Mouse (Mus musculus): ENCODE measurements at regions not wholly inside any gene's neighbourhood (a gene's known extent, or its start where the extent isn't known, plus 50 kb on each side); places are given as distances from the start of the nearest gene placed in this dataset.
"Not testable (repeated sequence)": the region's sequence is repeated elsewhere in the genome, so short reads cannot be mapped to it uniquely, and the experiment has no call there.

- no peak for DNase-seq
Measured at GRCm38 (mm10) chr12:5955564-5955963, 580.1 kb upstream of the Klhl29 start.

- DNase-seq: no peak
Measured at GRCm38 (mm10) chr12:5943346-5943925, 568.0 kb upstream of the Klhl29 start.

DNA sequence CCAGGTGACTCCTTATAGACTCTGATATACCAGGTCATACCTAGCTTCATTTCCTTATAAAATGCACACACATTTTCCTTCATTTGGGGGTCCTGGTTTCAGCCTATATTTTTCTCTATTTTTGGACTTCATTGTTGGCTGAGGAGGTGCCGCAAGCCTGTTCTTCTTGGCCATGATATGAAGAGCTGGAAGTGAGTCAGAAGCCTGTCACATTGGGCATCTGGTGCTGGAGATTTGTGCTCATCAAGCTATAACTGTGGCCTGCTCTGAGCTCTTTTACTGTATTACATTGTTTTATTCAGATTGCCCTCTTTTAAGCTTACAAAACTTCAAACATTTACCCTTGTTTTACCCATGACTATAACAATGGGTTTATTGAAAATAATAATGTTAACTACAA, 545.8 kb upstream of the Klhl29 start:
- DNase-seq: no peak

GRCm38 (mm10) chr12:5918030-5918429, 542.5 kb upstream of the Klhl29 start:
- no peak for DNase-seq

GRCm38 (mm10) chr12:5906251-5906650, 530.8 kb upstream of the Klhl29 start:
- peak; percentile 5 for DNase-seq

- DNase-seq: not testable (repeated sequence)
Measured at GRCm38 (mm10) chr12:5891786-5892185, 516.3 kb upstream of the Klhl29 start.

DNA sequence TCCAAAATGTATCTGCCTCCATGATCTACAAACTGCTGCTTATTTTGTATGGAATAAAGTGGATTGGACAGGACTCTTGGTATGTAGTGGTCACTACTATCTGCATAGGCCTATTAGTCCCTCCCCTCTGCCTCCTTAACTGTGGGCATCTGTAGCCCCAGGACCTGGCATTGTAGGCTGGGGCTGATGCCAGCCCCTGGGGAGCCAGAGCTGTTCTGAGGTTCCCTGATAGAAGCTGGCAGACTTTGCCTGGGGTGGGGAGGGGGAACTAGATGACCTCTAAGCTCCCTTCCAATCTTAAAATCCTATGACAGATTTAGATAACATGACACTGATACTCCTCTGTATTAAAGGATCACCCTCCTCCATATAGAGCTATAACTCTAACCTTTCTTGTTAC, 491.2 kb upstream of the Klhl29 start:
- DNase-seq: no peak

DNA sequence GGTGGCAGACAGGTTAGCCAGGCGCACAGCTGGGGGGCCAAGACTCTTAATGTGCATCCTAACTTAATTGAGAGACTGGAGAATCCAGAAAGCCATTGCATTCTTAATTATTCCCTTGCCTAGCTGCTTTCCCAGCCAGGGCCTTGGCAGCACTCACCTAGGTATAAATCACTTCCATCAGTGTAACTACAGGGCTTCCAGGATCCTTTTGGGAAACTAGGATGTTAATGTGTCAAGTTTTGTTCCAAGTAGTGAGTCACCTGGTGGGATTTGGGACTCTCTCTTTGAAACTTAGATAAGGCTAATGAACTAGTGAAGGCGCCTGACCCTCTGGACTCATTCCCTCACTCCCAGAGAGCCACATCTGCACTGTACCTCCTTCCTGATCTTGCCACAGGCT, 484.3 kb upstream of the Klhl29 start:
- DNase-seq: no peak

GRCm38 (mm10) chr12:5856421-5856820, 480.9 kb upstream of the Klhl29 start:
- DNase-seq: no peak

- DNase-seq: no peak
Measured at GRCm38 (mm10) chr12:5810427-5810826, 434.9 kb upstream of the Klhl29 start.

- DNase-seq: no peak
Measured at GRCm38 (mm10) chr12:5810009-5810408, 434.5 kb upstream of the Klhl29 start.

GRCm38 (mm10) chr12:5807996-5808886, 432.8 kb upstream of the Klhl29 start:
- DNase-seq: no peak

- no peak for DNase-seq
Measured at GRCm38 (mm10) chr12:5805731-5806130, 430.2 kb upstream of the Klhl29 start.

GRCm38 (mm10) chr12:5793051-5793450, 417.6 kb upstream of the Klhl29 start:
- DNase-seq: peak; percentile 11

DNA sequence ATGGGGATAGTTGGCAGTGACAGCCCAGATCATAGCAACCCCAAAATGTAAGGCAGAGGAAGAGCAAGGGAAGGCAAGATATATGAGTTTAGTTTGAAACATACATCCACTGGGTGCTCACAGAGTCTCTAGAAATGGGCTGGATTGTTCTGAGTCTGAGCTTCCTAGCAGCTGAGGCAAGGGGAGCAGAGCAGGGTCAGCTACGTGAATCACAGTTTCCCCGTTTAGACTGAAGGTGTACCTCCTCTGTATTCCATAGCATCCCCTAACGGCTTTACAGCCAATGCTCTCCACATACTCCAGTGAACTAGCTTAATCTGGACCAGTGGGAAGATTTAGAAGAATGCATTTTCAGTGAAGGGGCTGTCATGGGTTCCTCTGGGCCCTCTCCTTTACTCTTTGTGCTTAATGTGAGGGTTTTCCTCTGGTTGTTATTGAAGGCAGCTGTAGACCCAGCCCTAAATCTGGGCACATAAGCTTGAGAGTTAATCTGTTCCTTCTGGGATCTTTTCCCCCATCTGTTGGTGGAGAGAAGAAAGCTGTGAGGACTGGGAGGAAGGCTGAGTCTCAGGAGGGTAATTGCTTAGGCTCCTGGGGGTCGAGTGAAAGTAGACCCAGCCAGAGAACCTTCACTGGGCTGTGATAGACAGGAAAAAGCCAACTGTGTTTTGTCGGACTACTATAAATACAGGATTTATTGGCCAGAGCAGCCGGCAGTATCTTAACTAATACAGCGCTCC, 411.8 kb upstream of the Klhl29 start:
- no peak for DNase-seq

GRCm38 (mm10) chr12:5781276-5781675, 405.8 kb upstream of the Klhl29 start:
- no peak for DNase-seq

DNA sequence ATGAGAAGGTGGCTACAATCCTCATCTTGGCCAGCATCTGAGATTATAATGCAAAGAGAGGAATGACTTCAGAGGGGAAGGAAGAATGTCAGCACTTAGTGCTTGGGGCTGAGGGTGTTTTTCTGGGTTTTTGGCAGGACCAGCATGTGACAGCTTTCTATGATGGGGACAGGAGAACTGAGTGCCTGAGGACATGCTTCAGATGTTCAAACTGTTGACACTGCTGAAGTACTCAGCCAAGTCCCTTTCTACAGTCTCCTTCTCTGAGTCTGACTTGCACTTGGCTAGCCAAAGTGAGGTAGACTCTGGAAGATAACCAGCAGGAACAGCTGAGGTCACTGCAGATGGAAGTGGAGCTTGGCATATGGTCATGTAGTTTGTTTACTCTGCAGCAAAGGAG, 402.1 kb upstream of the Klhl29 start:
- DNase-seq: peak; percentile 54

DNA sequence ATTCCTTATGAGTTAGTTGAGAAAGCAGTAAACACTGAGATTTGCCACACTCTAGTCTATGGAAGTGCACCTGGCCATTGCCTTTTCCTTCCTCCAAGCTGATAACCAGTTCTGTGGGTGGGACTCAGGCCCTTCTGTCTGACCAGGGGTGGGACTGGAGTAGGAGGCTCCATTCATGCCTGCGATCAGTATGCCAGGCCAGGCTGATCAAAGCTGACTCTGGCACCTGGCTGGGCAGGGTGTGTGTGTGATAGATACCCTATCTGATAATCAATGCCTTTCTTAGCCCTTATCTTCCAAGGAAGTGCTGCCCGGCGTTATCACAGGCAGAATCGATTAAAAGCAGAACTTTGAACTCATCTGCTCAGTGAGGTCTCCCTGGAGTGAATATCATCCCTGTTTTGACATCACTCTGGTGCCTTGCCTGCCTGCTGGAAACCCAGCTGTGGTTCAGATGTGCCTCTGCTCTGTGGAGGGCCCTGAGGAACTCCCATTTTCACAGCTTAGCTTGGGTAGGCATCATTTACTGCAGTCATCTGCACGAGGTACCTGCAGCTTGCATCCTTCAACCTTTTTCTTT, 396.0 kb upstream of the Klhl29 start:
- no peak for DNase-seq

- DNase-seq: no peak
Measured at GRCm38 (mm10) chr12:5770531-5770930, 395.0 kb upstream of the Klhl29 start.

DNA sequence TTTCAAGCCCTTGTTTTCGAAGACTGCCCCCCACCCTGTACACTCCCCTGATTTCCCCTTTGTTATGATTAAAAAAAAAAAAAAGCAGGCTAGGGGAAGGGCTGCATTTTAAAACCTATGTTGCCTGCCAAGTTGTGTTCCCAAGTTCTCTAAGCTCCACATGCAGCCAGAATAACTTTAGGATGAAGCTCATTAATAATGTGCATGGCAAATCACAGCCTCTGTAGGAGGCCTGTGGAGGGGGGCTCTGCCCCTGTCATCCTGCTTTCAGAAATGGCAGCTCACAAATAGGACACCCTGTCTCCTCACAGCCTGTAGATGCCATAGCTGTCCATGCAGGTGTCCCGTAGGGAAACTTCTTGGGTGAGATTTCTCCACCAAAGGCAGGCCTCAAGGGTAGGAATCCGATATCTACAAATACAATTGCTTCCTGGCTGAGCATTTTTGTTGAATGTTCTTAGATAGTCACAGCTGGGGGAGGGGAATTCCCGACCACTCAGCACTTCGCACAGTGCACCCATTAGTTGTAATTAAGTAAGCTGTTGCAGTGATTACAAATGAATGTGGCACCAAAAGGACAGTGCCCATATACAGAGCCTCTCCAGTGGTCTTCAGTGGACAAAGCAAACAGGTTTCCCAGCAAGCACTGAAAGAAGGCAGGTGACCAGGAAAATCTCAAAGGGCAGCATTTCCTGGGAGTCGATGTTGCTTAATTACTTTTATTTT, 389.1 kb upstream of the Klhl29 start:
- no peak for DNase-seq

DNA sequence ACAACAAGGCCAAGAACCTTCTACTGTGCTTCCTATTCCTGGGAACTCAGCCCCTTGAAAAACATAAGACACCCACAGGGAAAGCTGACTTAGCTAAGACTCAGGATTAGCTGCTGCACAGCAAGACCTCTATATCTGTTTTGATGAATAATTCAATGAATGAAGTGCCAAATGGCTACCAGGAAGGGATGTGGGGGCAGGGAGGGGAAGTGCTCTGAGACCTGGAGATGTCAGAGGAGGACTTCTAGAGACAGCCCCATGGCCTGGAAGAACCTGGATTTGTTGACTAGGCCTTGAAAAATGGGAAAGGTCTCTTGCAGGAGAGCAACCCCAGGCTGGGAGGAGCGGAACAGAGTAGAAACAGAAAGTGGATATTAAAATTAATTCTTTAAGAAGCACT, 388.5 kb upstream of the Klhl29 start:
- DNase-seq: no peak

GRCm38 (mm10) chr12:5762306-5762927, 386.9 kb upstream of the Klhl29 start:
- no peak for DNase-seq

Data from lung, postnatal 14 days (tissue).